Mouse (Mus musculus) erythroblast, embryonic 14.5 days (primary cell): ENCODE data around the gene Grm4. TPM values are rescaled to one million over a fixed set of nuclear protein-coding genes. Genes with fewer than 3 reads are reported as not detected.

Source experiments
- H3K27me3 ChIP-seq: 2 replicates; pipeline ENCODE4 v1.6.1; 2012; ENCODE audit warnings: inconsistent platforms; ENCODE audit not compliant: control insufficient read depth
- H3K36me3 ChIP-seq: 2 replicates; pipeline ENCODE4 v1.6.1; 2012; ENCODE audit warnings: mild to moderate bottlenecking, inconsistent platforms; ENCODE audit not compliant: control insufficient read depth
- H3K4me1 ChIP-seq: 2 replicates; pipeline ENCODE4 v1.6.1; 2012; ENCODE audit warnings: inconsistent platforms; ENCODE audit not compliant: control insufficient read depth
- H3K4me3 ChIP-seq: replicated peaks from 2 replicates; pipeline ENCODE3; 2012; ENCODE audit warnings: moderate library complexity, mild to moderate bottlenecking, inconsistent platforms
- H3K9me3 ChIP-seq: 2 replicates; pipeline ENCODE4 v1.6.1; 2012; ENCODE audit warnings: low read length, inconsistent platforms, mixed read lengths; ENCODE audit not compliant: control insufficient read depth
- GATA1 ChIP-seq: IDR thresholded peaks from 2 replicates; pipeline ENCODE4 v1.6.1; 2012; ENCODE audit warnings: low read length, inconsistent platforms, mixed read lengths
- TAL1 ChIP-seq: IDR thresholded peaks from 3 replicates; pipeline ENCODE4 v1.6.1; 2012; ENCODE audit warnings: low read length, inconsistent platforms, mixed read lengths
- polyA plus RNA-seq: library from polyadenylated mRNA; stranded (reverse); fragments of >175 nt; gene quantifications from 2 replicates; pipeline ENCODE4 v1.2.3, GENCODE M21; 2012

Gene Grm4
- polyA plus RNA-seq, 1 experiment, result not detected

DNA sequence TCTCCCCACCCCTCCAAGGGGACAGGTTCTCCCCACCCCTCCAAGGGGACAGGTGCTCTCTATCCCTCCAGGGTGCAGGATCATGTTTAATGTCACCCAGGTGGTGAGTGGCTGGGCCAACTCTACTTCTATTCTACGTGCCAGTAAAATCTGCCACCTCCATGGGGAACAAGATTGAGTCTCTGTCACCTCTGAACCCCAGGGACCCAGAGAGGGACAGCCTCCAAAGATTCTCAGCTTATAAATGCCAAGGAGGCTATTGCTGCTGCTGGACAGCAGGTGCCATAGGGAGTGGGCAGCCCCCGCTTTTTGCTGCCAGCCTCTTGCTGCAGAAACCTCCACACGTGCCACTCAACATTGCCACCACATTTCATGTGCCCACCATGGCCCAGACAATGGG, 37.6 kb downstream of the Grm4 start:
- peaks cover 6% of the 10 kb centered on the region; the same call in 1 of the 2 replicates for H3K27me3 ChIP-seq
- H3K9me3 ChIP-seq, result no peaks in the 10 kb centered on the region
- H3K4me1 ChIP-seq, result no peaks in the 10 kb centered on the region
- H3K36me3 ChIP-seq, result no peaks in the 10 kb centered on the region
- no peak overlapping the region for H3K4me3 ChIP-seq
- no peak for TF ChIP-seq TAL1
- no peak for TF ChIP-seq GATA1

DNA sequence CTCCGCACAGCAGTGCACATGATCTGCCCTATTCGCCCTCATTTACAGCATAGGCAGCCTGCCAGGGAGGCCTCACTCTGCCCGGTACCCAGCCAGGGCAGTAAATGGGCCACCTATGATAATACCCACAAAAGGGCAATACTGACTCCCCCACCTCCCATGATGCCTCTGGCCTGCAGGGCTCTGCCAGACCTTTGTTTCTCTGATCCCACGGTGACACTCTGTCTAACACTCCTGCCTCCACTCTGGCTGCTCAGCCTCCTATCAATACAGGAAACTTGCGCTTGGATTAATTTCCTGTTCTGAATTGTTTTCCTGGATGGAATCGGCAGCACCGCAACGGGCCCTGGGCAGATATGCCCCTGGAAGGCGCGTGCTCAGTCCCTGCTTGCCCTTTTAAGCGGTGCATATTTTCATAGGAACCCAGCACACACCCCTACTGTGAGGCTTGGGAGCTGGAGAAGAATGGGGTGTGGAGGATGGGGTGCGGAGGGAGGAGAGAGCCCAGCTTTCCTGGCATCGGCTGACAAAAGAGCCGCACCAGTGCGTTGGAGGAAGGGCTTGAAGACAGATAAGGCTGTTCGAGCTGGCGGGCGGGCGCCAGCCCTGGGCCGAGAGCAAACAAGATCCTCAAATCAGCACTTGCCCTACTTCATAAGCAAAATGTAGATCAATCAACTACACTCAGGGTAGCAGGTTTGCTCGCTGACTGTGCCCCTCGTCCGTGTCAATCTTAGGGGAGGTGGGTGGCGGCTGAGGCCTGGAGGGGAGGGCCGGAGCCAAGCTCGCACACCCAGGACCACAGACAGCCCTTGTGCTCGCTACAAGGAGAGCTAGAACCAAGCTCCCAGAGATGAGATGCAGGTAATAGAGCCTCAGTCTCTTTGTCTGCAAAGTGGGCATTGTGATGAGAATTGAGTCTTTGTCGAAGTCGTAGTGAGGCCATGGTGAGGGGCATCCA, 40.8 kb downstream of the Grm4 start:
- TF ChIP-seq TAL1 (no peak), GATA1 (no peak)
- H3K36me3 ChIP-seq, result no peaks in the 10 kb centered on the region
- H3K4me3 ChIP-seq, result no peak overlapping the region
- H3K27me3 ChIP-seq, result peaks cover 6% of the 10 kb centered on the region; the same call in 1 of the 2 replicates
- no peaks in the 10 kb centered on the region for H3K4me1 ChIP-seq
- no peaks in the 10 kb centered on the region for H3K9me3 ChIP-seq

DNA sequence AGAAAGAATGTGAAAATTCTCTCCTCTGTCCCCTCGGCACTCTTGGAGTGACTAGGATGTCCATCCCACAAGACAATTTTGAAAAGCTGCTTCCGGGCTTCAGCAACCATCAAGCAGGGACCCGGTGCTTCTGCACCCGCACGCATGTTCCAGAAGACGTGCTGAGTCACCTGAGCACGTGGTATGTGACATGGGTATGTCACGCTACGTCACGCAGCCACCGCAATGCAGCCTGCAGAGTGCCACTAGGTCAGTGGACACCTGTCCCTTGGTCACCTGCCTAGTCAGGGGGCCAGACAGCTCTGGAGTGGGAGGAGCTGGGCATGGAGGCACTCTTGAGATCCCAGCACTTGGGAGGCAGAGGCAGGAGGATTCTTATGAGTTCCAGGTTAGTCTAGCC, 45.6 kb downstream of the Grm4 start:
- no peaks in the 10 kb centered on the region for H3K9me3 ChIP-seq
- no peaks in the 10 kb centered on the region for H3K4me1 ChIP-seq
- no peaks in the 10 kb centered on the region for H3K36me3 ChIP-seq
- peaks cover 3% of the 10 kb centered on the region; the same call in 1 of the 2 replicates for H3K27me3 ChIP-seq
- no peak overlapping the region for H3K4me3 ChIP-seq
- TF ChIP-seq GATA1 (no peak), TAL1 (no peak)

GRCm38 (mm10) chr17:27466620-27467019, 54.6 kb downstream of the Grm4 start:
- no peak overlapping the region for H3K4me3 ChIP-seq
- TF ChIP-seq GATA1 (no peak), TAL1 (no peak)
- no peaks in the 10 kb centered on the region for H3K4me1 ChIP-seq
- H3K36me3 ChIP-seq, result no peaks in the 10 kb centered on the region
- no peaks in the 10 kb centered on the region for H3K27me3 ChIP-seq
- H3K9me3 ChIP-seq, result 0 out of 2 replicates have a peak, but pooled peaks cover 2% of the 10 kb centered on the region

DNA sequence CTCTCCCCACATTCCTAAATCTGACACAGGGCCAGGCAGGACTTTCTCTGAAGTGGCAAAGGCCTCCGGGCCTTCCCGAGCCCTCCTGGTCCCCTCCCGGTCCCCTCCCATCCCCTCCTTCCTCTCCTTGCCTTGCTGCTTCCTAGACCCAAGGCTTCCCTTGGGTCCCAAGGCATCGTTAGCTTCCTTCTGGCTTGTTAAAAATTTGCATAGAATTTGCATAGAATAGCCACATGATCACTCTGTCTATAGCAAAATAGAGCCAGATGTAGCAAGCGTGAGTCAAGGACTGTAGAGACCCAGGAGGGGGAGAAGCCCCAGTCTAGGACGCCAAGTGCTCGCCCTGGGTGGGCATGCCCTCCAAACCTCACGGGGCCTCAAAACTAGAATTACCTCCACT, 55.3 kb downstream of the Grm4 start:
- H3K9me3 ChIP-seq, result 0 out of 2 replicates have a peak, but pooled peaks cover 2% of the 10 kb centered on the region
- no peaks in the 10 kb centered on the region for H3K36me3 ChIP-seq
- H3K27me3 ChIP-seq, result no peaks in the 10 kb centered on the region
- no peak overlapping the region for H3K4me3 ChIP-seq
- TF ChIP-seq GATA1 (no peak), TAL1 (no peak)
- no peaks in the 10 kb centered on the region for H3K4me1 ChIP-seq

GRCm38 (mm10) chr17:27464327-27464962, 56.8 kb downstream of the Grm4 start:
- Histone ChIP-seq H3K27me3 (no peaks in the 10 kb centered on the region), H3K4me3 (no peak overlapping the region), H3K36me3 (no peaks in the 10 kb centered on the region), H3K4me1 (no peaks in the 10 kb centered on the region), H3K9me3 (0 out of 2 replicates have a peak, but pooled peaks cover 2% of the 10 kb centered on the region)
- no peak for TF ChIP-seq TAL1
- TF ChIP-seq GATA1, result no peak

- TF ChIP-seq TAL1 (no peak), GATA1 (no peak)
- Histone ChIP-seq H3K9me3 (no peaks in the 10 kb centered on the region), H3K4me1 (no peaks in the 10 kb centered on the region), H3K36me3 (no peaks in the 10 kb centered on the region), H3K4me3 (no peak overlapping the region), H3K27me3 (no peaks in the 10 kb centered on the region)
These were observed 61.2 kb downstream of the Grm4 start for GRCm38 (mm10) chr17:27459979-27460378.

DNA sequence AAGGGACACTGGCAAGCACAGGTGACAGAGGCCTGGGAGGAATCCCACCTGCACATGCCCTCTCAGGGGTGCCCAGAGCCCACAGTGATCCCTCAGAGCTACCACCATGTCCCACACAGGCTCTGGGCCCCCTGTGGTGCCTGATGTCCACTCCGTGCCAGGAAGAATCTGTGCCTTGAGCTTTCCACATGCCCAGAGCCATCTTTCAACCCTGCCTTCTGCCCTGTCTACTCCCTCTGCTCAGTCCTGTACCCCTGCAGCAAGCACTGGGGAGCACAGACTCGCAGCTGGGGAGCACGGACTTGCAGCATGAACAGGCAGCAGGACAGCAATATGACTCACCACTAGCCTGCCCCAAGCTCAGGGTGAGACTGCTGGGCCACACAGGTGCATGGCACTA, 62.0 kb downstream of the Grm4 start:
- Histone ChIP-seq H3K4me1 (no peaks in the 10 kb centered on the region), H3K27me3 (no peaks in the 10 kb centered on the region), H3K36me3 (no peaks in the 10 kb centered on the region), H3K9me3 (no peaks in the 10 kb centered on the region), H3K4me3 (no peak overlapping the region)
- TF ChIP-seq GATA1 (no peak), TAL1 (no peak)

GRCm38 (mm10) chr17:27457863-27458494, 63.2 kb downstream of the Grm4 start:
- no peaks in the 10 kb centered on the region for H3K27me3 ChIP-seq
- H3K4me1 ChIP-seq, result no peaks in the 10 kb centered on the region
- TF ChIP-seq TAL1 (no peak), GATA1 (no peak)
- H3K4me3 ChIP-seq, result no peak overlapping the region
- no peaks in the 10 kb centered on the region for H3K9me3 ChIP-seq
- no peaks in the 10 kb centered on the region for H3K36me3 ChIP-seq
